Mouse (Mus musculus) thymus, postnatal 4 days (tissue): ENCODE results near the gene Npr1.
A peak's percentile ranks its signal among the peaks of the same experiment; 100 is the strongest.

Experiments used
- DNase-seq: peaks from one replicate; pipeline ENCODE4 v3.0.0; 2021

The Npr1 gene

DNA sequence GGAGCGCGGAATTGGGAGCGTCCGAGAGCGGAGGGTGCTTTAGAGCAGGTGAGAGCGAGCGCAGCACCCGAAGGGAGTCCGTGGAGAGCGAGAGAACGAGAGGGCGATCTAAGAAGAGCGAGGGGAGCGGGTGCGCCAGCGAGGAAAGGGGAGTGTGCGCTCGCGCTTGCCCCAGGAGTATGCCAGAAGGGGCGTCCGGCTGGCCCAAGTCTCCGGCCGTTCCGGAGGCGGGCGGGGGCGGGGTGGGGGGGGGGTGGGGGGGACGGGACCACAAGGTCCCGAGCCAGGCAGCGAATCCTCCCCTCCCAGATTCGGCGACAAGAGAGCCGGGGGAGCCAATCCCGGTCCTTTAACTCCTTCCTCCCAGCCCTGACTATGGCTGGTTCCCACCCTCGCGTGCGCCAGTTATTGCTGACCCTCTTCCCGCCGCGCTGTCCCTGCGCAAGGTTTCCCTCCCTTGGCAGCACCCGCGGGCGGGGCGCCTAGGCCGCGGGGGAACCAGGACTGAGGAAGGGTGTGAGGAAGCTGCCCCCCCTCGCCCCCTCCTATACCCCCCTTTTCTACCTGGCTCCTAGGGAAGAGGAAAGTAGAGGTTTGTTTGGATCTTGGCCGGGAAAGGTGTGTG, at the start of gene Npr1:
TSS of gene Npr1 (minus strand) at position 181 of the 625 bp plus-strand sequence.
- peak; percentile 26 for DNase-seq

DNA sequence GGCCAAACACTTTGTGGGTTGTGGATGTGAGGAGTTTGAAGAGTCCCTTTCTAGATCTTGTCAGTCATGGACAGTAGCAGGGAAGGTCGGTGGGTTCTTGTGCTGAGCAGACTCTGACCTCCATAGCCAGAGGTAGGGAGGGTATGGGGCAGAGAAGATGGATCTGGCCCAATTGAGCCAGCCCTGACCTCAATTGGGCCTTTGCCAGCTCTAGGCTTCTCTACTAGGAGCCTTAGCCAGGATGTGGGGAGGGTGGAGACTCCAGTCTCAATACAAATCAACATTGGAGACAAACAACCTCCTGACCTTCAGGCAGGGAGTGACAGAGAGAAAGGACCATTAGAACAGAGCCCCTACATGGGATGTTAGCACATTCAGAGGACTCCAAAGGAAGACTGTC, 49.6 kb upstream of the Npr1 start:
- no peak for DNase-seq

DNA sequence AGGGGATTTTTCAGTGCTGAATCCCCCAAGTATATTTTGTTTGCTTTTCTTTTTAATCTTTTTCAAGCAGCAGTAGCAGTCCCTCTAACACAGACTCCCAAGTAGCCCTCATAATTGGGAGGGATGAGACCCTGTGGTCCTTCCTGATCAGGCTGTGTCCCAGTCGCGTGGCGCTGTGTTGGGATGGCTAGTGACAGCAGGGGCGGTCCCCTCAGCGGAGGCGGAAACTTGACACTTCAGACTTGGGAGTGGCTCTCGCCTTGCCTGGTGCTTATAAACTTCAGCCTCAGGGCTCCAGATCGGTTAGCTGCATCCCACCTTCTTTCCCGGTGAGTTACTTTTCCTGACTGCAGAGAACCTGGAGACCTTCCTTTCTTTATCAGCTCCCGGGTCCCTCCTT, 49.0 kb upstream of the Npr1 start:
- DNase-seq = peak; percentile 75

DNA sequence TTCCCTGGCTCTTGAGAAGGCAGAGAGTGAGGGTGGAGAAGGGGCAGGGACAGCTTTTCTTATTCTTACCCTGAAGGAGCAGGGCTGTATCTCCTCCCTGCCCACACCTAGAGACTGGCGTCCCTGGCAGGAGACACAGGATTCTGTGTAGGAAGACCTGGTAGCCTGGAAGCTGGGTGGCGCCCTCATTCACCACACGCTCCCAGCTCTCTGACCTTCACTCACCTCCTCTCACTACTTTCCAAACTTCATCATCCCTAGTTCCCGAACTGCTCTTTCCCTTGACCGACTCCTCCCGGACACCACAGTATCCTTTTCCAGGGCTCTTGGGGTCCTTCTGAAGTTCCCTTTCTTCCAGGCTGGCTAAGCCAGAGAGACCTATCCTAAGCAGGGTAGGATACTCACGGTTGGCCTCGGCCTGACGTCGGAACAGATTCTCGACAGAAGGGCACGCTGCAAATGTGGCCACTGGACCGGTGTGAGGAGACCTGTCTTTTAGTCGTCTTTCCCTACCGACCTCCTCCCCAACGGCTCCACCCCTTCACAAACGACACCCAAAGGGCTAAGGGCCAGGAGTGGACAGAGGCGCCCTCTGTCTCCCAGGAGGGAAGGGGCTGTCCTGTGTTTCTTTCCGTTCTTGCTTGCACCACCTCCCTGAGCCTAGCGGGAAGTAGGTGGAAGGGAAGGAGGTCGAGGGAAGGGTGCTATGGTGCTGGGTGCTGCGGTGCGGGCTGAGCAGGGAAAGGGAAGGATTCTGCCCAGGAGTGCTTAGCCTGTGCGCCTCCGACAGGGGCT, 48.3 kb upstream of the Npr1 start, which contains the start of the genes S100a1 and S100a13:
TSS of gene S100a1 (minus strand) at position 597 of the 795 bp plus-strand sequence.
TSS of gene S100a13 (plus strand) at position 640 of the 795 bp plus-strand sequence.
- DNase-seq = peak; percentile 41

DNA sequence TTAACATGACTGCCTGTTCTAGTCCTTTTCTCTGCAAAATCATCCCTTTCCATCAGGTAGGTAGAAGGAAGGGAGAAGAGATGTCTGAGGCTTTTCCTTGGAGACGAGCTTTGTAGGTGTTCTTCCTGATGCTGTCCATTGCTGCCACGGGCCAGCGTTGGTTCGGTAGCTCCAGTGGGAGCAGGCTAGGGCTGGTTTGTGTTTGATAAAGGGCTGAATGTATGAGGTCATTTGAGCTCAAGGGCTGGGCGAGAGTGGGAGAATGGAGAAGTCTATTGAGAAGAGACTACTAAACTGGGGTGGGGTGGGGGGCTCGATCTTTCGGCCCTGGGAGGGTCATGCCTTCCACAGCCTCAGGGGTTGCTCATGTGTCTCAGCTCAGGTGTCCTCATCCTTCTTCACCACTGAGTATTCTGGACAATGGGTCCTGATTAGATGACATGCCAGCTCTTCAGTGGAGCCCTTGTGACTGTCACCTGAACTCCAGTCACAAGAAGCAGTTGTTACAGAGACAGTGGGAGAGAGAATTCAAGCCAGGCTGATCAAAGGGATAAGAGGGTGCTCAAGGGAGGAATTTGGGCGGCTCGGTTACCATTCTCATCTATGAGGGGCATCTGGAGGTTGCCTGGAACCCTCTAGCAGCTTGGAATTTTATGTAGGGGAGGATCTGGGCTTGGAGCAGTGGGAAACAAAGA, 47.4 kb upstream of the Npr1 start:
- DNase-seq = no peak

DNA sequence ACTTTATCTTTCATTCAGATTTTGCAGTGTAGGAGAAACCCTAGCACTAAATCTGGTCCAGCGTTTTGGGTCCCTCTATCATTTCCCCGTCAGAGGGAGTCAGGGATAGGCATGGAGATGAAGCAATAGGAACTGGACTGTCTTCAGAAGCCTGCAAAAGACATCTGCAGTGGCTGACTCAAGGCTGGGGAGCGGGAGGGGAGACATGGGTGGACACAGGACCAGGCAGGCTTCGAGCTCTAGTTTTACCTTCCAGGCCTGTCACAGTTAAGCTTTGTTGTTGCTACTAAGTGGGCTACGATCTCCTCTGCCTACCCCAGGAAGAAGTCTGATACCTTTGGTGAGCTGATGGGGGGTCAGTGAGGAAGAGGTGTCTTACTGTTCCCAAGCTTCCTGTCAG, 46.6 kb upstream of the Npr1 start:
- no peak for DNase-seq

DNA sequence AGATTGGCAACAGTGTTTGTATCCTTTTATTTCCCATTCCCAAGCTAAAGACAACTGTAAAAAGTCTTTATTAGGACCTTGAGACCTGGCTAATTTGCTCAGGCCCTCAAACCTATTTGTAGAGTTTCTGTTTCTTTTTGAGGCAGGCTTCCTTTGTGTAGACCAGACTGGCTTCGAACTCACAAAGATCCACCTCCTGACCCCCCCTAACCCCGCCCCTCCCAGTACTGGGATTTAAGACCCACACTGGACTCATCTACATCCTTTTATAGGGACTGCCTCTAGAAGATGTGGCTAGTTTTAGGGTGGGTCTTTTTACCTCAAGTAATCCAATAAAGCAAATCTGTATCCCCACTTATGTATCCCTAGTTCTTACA, 44.1 kb upstream of the Npr1 start:
- DNase-seq = no peak

DNA sequence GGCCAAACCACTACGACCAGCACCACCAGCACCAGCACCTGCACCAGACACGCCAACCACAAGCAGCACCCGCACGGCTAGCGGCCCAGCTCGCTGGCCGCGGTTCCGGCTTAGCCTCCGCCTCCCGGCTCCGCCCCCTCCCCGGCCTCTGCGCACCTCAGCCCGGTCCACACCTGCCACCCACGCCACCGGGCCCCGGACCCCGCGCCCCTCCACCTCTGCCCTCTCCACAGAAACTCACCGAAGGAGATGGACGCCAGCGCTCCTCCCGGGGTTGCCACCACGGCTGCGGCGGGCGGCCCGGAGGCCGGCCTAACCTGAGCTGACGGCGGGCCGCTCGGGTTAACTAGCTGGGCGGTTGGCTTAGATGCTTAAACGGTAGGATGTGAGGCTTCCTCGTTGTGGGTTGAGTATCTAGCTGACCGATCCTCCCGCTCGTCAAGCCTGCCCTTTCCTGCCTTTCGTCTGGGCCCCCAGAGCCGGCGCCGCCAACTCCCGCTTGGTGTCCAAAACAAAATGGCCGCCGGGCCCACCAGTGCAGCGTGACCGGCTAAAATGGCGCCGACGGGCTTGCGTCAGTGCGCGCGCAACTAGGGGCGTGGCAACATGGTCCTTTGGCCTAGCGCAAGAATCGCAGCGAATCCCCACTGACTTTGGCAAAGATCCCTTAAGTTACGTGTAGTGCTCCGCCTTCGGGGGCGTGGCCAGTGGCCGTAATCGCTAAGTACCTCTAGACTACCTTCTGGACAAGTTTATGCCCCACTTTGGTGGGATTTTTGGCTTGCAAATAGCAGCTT, 43.5 kb upstream of the Npr1 start, which contains the start of gene Chtop:
TSS of gene Chtop (minus strand) at position 549 of the 797 bp plus-strand sequence.
- peak; percentile 100 for DNase-seq

DNA sequence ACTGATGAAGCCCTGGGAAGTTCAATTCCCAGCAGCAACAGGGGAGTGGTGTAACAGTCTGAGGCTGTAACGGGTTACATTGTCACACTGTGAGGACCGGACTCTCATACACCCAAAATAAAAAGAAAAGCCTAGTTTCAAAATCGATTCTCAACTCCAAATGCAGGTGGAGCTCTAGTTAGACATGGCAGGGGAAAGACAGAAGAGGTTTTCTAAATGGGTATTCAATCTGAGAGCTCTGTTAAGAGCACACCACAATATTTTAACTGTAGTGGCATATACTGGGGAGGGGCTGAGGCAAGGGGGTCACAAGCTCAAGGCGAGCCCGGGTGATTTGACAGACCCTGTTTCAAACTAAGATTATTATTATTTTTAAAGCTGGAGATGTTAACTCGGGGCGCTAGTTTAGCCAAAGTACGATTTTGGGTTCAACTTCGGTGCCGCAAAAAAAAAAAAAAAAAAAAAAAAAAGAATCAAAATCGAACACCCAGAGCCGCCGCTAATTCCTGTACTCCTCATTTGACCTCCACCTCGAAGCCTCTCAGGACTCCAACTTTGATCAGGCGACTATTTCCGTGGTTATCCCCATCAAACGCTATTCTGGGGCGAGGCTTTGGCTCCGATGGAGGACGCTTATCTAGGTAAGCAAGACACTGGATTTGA, 42.8 kb upstream of the Npr1 start:
- DNase-seq = no peak

DNA sequence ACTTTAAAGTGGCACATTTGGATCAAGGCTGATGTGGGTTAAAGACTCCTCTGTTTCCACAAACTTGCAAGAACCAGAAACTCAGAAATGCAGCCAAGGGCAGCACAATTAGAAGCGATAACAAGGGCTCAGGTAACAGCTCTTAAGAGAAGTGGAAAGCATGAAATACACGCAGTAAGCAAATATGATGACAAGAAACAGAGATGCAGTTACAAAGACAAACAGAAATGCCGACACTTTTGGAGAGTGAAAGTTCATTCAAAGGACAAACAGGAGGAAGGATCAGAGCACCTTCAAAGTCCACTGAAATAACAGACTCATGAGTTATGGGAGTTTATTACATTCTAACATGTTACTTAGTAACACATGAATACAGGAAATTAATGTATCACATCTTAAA, 40.7 kb upstream of the Npr1 start:
- DNase-seq = no peak

DNA sequence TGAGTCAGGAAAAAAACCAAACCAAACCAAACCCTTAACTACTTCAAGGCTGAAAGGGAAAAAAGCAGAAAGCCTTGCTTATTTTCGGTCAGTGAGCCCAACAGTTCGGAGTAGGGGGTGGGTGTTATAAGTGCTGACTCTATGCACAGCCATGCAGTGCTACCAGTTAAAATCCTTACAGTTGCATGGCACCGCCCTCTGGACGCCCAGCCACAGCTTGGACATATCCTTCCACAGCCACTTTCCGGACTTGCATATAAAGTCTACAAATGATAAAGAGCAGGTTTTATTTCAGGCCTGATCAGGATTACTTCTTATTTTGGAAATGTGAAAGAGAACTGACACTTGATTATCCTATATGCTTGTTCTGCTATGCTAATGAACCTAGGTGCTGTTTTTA, 39.5 kb upstream of the Npr1 start:
- DNase-seq = no peak

DNA sequence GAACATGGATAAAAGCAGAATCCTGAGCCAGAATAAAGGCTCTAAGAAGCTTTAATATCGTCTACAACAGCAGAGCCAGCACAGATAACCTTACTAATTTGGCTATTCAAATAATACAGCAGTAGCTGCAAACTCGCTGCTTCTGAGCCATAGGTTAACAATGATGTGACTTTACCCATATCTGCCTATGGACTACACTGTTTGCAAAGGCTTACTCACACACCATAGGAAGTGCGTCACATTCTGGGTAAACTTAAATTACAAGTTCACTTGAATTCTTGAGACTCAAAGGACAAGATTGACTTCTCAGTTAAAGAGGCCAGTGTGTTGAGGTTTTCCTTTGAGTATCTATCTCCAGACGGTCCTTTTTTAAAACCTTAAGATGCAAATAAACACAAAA, 37.8 kb upstream of the Npr1 start:
- DNase-seq = no peak

DNA sequence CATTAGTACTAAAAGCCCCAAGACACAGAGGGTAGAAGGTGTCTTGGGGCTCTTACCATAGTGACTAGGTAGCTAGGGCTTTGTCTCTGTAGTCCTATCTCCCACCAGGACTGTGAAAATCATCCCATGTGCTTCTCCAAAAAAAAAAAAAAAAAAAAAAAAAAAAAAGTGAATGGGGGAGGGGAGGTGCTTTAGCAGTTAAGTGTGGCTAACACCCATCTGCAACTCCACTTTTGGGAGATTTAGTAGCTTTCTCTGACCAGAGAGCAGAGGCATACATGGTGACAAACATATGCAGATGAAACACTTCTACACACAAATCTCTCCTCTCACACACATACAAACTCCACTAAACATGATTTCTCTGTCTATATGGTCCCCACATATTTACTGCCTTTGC, 31.9 kb upstream of the Npr1 start:
- no peak for DNase-seq

DNA sequence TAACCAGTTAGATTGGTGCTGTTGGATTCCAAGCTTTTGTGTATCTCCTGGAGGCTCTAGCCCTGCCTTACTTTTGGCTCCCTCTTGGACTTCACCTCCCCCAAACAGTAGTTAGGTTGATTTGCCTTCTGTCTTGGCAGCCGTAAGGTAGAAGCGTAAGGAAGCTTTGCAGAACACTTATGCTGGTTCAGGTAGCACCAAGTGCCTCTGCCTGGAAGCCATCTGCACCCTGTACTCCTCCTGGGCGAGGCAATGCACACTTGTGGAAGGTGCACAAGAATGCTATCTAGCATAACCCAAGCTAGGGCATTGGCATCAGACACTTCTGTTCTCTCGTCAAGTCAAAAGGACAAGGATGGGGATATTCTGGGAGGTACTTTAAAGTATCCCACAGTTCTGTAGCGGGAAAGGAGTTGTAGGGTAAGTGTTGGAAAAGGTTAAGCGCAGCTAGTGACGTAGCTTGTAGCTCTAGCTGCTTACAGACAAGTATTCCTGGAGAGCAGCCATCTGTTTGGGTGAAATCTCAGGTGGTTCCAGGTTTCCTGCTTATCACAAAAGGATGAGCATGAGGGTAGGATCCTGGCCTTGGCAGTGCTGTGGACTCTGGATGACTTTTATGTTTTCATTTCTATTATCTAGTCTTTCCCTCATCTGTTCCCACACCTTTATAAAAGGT, 30.3 kb upstream of the Npr1 start:
- DNase-seq = no peak

DNA sequence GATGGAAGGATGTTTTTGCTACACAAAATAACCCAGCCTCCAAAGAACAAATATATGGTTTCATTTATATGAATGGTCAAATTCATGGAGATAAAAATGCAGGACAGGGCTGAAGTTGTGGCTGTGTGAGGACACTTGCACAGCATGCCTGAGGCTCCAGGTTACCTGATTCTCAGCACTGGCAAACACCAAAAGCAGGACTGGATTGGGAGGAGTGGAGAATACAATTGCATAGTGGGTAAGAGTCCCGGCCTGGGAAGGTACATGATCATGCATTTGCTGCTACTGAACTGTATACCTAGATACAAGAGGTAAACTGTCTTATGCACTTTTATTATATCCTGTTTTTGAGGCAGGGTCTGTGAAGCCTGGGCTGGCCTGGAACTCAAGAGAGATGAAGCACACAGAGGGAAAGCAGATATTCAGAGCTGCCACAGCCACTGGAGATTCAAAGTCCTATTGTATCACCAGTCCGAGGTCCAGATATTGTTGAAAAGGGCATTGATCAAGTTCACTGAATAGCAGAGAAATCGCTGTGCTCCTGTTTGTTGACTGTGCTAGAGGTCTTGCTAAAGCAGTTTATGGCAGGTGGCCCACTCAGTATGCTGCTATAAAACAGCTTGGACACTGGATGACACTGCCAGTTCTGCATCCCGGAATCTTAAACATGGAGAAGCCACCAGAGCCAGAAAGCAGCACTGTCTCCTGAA, 28.3 kb upstream of the Npr1 start:
- no peak for DNase-seq

DNA sequence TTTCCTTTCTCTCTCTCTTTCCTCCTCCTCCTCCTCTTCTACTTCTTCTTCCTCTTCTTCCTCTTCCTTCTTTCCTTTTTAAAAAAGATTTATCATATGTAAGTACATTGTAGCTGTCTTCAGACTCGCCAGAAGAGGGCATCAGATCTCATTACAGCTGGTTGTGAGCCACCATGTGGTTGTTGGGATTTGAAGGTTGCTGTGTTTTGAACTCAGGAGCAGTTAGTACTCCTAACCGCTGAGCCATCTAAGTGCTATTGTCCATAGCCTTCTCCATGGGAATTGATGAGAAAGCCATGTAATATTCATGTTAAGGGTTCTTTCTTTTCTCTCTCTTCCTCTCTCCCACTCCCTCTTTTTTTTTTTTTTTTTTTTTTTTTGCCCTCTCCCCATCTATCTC, 25.7 kb upstream of the Npr1 start:
- DNase-seq = peak; percentile 48

DNA sequence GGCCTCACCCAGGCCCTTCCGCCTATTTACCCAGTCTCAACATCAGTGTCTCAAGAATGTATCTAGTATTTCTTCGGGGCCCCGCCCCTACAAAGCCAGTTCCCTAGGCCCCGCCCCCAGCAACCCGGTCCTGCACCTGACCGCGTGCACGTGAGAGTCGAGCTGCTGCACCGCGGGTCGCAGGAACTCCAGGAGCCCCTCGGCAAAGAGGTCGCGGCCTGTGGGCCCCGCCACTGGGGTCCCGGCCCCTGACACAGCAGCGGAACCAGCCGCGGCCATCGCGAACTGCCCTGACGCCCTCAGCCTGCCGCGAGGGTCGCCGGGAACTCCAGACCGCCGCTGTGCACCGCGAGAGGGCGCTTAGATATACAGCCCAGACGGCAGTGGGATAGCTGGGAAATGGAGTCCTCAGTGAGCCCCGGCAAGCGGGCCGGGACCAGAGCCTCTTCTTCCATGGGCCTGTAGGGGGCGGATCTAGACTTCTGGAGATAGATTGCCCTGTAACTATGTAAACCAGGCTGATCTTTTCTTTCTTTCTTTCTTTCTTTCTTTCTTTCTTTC, 25.1 kb upstream of the Npr1 start, which contains the start of gene Snapin:
TSS of gene Snapin (minus strand) at position 338 of the 561 bp plus-strand sequence.
- DNase-seq = peak; percentile 98

DNA sequence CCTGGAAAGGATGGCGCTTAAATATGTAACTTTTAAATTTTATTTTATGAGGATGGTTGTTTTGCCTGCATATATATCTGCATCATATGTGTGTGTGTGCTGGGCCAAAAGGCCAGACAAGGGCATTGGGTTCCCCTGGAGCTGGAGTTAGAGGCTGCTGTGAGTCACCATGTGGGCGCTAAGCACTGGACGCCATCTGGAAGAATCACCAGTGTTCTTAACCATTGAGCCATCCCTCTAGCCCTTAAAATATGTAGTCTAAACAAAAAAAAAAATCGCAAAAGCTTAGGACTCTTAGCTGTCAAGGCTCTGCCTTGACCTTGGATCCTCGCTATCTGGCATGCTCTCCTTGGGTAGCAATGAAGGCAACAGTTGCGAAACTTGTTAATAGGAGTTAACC, 22.9 kb upstream of the Npr1 start:
- DNase-seq = no peak

DNA sequence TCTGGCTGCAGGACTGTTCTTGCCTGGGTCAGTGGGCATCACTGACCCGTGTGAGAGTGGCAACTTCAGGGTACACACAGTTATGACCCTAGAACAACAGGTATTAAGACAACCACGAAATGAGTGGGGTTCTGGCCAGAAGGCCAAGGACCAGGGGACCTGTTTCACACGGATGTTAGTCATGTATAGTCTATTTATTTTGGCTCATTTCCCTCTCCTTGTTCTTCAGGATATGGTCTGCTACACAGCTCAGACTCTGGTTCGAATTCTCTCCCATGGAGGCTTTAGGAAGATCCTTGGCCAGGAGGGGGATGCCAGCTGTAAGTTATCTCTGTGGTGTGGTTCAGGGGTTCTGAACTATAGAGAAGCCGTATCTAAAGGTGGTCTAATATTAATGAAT, 21.3 kb upstream of the Npr1 start:
- DNase-seq = no peak

DNA sequence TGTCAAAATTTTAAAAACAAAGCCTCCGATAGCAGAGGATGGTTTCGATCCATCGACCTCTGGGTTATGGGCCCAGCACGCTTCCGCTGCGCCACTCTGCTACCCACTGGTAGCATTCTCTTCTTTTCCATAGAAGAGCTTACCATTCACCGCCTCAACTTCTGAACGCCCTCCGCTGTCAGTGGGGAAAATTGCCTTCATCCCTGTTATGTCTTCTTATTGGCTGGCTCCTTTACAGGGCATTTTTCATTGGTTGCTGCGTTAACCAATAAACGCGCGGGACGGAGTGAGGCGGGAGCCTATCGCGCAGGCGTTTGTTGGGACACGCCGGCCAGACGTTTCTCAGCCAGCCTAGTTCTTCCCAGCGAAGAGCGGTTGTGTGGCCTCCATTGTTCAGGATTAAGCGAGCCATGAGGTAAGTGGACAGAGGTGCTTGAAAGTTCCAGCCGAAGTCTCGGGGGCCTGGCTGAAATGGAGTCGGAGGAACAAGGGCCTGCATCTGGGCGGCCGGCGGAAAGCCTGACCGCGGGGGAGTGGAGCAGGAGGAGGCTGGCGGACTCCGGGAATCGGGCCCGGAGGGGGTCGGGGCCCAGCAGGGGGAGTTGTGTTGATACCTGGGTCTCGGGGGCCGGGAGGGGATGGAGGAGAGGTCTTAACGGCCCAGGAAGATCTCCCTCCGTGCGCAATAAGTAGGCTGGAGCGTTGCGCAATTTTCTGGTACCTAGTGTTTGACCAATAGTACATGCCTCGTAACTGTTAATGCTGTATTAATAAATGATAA, 10.4 kb upstream of the Npr1 start, which contains the start of gene Ilf2:
TSS of gene Ilf2 (plus strand) at position 296 of the 781 bp plus-strand sequence.
- DNase-seq = peak; percentile 93
